Mouse (Mus musculus): ENCODE measurements around the gene Cabin1. TPM values are rescaled to one million over a fixed set of nuclear protein-coding genes. Genes with fewer than 3 reads are reported as not detected.

The Cabin1 gene
- total RNA-seq, 2 experiments from 2014 or later: 66.9 to 81.2 TPM

GRCm38 (mm10) chr10:75704212-75705185, 59.6 kb downstream of the Cabin1 start:
- peak; percentile 91 to 98 for DNase-seq (ENCODE audit: low spot score in 2 of 2)

- no peak for DNase-seq (ENCODE audit: low spot score in 2 of 2)
Measured at GRCm38 (mm10) chr10:75703504-75703903, 60.6 kb downstream of the Cabin1 start.

- DNase-seq (ENCODE audit: low spot score in 2 of 2): no peak
Measured at GRCm38 (mm10) chr10:75702494-75702893, 61.6 kb downstream of the Cabin1 start.

- no peak for DNase-seq (ENCODE audit: low spot score in 2 of 2)
Measured at GRCm38 (mm10) chr10:75701280-75701679, 62.9 kb downstream of the Cabin1 start.

- DNase-seq (ENCODE audit: low spot score in 2 of 2): no peak
Measured at GRCm38 (mm10) chr10:75697693-75698092, 66.4 kb downstream of the Cabin1 start.

GRCm38 (mm10) chr10:75696597-75697355, 67.4 kb downstream of the Cabin1 start:
- DNase-seq (ENCODE audit: low spot score in 2 of 2): no peak

GRCm38 (mm10) chr10:75695521-75695920, 68.6 kb downstream of the Cabin1 start:
- DNase-seq (ENCODE audit: low spot score in 2 of 2): no peak

- no peak for DNase-seq (ENCODE audit: low spot score in 2 of 2)
Measured at GRCm38 (mm10) chr10:75695078-75695477, 69.1 kb downstream of the Cabin1 start.

- no peak for DNase-seq (ENCODE audit: low spot score in 2 of 2)
Measured at GRCm38 (mm10) chr10:75694567-75694966, 69.6 kb downstream of the Cabin1 start.

GRCm38 (mm10) chr10:75693451-75694233, 70.5 kb downstream of the Cabin1 start:
- DNase-seq (ENCODE audit: low spot score in 2 of 2): no peak

GRCm38 (mm10) chr10:75688598-75688997, 75.5 kb downstream of the Cabin1 start:
- no peak for DNase-seq (ENCODE audit: low spot score in 2 of 2)

- no peak for DNase-seq (ENCODE audit: low spot score in 2 of 2)
Measured at GRCm38 (mm10) chr10:75686724-75687123, 77.4 kb downstream of the Cabin1 start.

GRCm38 (mm10) chr10:75684035-75685004, 79.8 kb downstream of the Cabin1 start:
- DNase-seq (ENCODE audit: low spot score in 2 of 2): peak; percentile 76 to 89

- peak; percentile 59 to 75 for DNase-seq (ENCODE audit: low spot score in 2 of 2)
Measured at GRCm38 (mm10) chr10:75680574-75681001, 83.6 kb downstream of the Cabin1 start.

- DNase-seq (ENCODE audit: low spot score in 2 of 2): no peak
Measured at GRCm38 (mm10) chr10:75679204-75679603, 84.9 kb downstream of the Cabin1 start.

GRCm38 (mm10) chr10:75677989-75678388, 86.2 kb downstream of the Cabin1 start:
- no peak for DNase-seq (ENCODE audit: low spot score in 2 of 2)

GRCm38 (mm10) chr10:75677571-75677970, 86.6 kb downstream of the Cabin1 start:
- no peak for DNase-seq (ENCODE audit: low spot score in 2 of 2)

GRCm38 (mm10) chr10:75676819-75677565, 87.1 kb downstream of the Cabin1 start:
- no peak for DNase-seq (ENCODE audit: low spot score in 2 of 2)

GRCm38 (mm10) chr10:75676286-75676685, 87.9 kb downstream of the Cabin1 start:
- DNase-seq (ENCODE audit: low spot score in 2 of 2): no peak
